Mouse (Mus musculus) heart, postnatal 0 days (tissue): ENCODE results near the gene Hyou1.

Experiments used
- CTCF ChIP-seq: IDR thresholded peaks from 2 replicates; pipeline ENCODE4 v1.5.1; 2016; ENCODE audit warnings: antibody characterized with exemption, control low read depth, low read depth
- EP300 ChIP-seq: IDR thresholded peaks from 2 replicates; pipeline ENCODE4 v1.6.1; 2016; ENCODE audit warnings: antibody characterized with exemption, low read depth

DNA sequence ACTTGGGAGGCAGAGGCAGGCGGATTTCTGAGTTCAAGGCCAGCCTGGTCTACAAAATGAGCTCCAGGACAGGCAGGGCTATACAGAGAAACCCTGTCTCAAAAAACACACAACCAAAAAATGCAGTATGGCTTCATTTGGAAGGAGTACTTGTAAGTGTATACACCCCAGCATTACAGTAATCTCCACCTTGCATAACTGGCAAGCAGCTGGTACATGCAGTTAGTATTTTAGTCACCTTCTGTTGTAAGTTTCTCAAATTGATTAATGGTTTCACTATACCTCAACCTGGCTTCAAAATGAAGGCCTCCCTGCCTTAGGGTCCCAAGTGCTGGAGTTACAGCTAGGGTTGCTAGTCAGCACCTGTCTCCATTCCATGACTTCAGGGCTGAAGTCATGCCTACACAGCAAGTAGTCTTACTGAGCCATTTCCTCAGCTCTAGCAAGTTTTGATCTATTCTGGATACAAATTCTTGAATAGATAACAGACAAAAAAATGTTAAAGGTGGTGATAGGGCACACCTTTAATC is 32.4 kb downstream of the Hyou1 start:
- no peak for TF ChIP-seq EP300
- no peak for TF ChIP-seq CTCF
